Mouse (Mus musculus) adrenal gland, postnatal 4 days (tissue): ENCODE measurements around the gene Olfr49. TPM values are rescaled to one million over a fixed set of nuclear protein-coding genes. Genes with fewer than 3 reads are reported as not detected.

Source experiments
- DNase-seq, 2 experiments: peaks; one replicate each; pipeline ENCODE4 v3.0.0; 2021 to 2022; ENCODE audit warnings: low spot score in 2 of 2, mixed read lengths in 2 of 2
- long read RNA-seq, 2 experiments: library from polyadenylated mRNA; stranded (forward); transcript quantifications; one replicate each; pipeline ENCODE4 v2.0.0; 2021
- total RNA-seq, 2 experiments: library from RNA; stranded (reverse); gene quantifications; 2 replicates each; pipeline ENCODE4 v1.2.3; 2021

The Olfr49 gene
- total RNA-seq = not detected
- long read RNA-seq, experiment 1 = 0 reads
- long read RNA-seq, experiment 2 = 0 reads

- DNase-seq = no peak
Observed at GRCm38 (mm10) chr14:54284839-54285238, at the start of gene Olfr49. Olfr49 (minus strand) TSS chr14:54284939.

DNA sequence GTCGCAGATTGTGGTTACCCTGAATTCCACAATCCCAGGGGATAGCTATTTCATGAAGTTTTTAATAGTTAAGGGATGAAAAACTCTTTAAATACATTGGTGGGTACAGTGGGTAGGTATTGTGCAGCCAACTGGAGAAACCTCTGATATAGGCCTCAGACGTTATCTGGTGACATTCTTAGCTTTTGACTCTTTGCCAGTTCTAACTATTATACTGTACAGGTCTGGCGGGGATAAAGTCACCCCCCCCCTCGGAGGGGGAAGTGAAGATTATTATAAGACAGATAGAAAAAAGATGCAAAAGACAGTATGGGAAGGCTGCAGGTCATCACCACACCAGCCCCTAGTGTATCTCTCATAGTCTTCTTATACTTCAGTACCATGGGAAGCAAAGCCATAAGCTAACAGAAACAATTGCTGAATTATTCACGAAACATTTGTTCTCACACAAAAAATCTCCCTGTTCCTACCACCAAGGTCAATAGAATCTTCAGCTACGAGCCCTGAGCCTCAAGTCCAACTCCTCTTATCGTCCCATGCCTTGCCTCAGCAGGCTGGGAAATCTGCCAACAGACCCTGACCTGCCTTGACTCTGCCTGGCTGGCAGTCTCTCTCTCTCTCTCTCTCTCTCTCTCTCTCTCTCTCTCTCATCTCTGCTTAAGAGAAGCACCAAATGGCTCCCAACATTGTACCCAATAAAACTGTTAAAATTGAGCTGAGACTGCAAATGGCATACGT lies 48.9 kb upstream of the Olfr49 start:
- peak in 1 of 2 experiments; percentile 28 for DNase-seq

DNA sequence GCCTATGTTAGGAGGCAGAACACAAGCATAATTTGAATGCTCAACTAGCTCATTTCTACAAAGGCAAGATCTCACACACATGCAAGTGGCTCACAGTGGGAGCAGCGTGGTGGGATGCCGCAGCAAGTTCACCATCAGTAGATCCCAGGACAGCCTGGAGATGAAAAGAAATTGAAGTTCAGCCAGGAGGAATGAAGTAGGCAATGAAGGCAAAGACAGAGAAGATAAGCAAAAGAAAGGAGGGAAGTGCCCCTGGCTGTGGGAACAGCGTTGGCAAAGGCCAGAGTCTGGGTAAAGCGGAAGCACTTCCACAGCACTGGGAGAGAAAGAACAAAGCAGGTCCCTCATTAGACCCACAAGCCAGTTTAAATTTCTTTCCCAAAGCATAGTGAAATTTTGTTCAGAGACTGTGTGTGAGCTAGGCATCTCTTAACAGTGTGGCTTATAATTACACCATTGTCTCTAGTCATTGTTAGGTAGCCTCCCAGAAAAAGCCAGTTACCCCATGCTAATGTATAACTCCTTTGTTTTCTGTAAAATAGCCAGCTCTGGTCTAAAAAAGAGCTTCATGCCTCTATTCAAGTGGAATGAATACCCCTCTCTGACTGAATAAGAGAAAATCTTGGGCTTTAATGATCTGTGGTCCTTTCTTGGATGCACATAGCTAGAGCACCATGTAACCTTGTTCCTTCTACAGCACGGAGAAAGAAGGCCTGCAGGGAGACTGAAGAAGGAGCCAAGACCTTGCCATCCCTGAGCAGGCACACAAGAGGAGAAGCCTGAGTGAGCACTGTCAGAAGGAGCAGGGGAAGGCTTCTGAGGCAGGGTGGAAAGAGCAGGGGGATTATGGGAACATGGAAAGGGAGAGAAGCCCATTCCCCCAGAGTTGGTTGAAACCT lies 47.7 kb upstream of the Olfr49 start:
- DNase-seq = no peak

GRCm38 (mm10) chr14:54331178-54331577 lies 46.4 kb upstream of the Olfr49 start:
- DNase-seq = no peak

DNA sequence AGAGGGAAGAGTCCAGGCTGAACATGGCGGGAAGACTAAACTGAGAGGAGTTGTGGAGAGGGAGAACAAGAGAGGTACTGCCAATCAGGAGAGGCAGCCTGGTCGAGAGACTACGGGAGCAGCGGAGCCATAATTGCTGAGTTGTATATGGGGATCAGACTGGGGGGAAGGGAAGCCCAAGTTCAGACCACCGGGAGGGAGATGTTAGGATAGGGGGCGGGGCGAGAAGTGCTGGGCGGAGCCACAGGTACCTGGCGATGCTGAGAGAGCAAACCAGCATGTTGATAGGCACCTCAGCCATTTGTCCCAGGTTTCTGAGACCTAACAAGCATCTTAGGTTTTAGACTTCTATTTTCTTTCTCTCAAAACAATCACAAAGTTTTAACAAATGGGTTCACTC lies 44.5 kb upstream of the Olfr49 start:
- DNase-seq = no peak

- DNase-seq = no peak
Observed at GRCm38 (mm10) chr14:54328548-54328947, 43.8 kb upstream of the Olfr49 start.

DNA sequence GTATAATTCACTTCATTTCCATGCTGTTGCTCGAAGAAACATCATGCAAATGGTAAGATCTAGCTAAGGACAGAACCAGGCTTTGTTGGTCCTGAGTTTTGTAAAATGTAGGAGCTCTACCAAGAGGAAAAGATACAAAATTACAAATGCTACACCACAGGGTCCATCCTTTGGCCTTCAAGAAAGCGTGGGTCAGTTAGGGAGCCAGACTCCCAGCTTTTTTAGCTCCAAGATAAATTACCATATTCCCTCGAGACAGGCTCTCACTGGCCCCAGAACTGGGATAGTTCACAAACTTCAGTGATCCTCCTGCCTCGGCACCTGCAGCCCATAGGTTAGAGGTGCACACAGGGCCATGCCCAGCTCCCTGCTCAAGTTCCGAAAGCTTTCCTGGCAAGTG lies 39.7 kb upstream of the Olfr49 start:
- no peak for DNase-seq

DNA sequence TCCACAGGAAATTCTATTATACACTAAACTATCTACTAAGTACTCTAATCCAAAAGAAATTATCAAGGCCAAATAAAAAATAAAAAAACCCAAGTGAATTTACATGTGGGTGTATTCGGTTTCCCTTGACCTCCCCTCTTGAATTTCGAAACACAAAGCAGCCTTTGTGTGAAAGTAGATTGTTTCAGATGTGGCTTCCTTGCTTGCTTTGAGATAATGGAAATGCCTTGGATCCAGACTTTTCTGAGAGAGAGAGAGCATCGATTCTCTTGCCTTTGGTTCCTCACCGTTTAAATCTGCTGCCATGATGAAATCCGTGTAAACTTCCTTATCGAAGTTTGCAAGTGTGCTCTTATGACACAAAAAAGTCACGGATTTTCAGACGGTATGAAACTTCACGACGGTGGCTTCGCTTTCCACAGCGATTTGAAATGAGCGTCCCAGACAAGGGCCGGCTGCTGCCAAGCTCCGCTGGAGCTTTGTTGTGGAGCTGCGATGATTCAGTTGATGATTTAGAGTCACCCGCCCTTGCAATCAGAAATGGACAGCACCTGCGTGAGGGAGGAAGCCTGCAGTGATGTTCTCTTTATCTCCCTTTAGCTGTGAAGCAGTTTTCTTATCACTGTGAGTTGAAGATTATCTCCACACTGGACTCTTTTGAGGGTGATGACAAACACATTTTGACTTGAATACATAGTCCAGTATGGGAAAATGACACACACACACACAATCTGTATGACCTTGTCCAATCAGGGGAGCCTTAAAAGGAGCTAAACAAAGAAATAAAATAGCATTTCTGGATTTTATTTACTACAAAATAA lies 37.0 kb upstream of the Olfr49 start:
- no peak for DNase-seq

DNA sequence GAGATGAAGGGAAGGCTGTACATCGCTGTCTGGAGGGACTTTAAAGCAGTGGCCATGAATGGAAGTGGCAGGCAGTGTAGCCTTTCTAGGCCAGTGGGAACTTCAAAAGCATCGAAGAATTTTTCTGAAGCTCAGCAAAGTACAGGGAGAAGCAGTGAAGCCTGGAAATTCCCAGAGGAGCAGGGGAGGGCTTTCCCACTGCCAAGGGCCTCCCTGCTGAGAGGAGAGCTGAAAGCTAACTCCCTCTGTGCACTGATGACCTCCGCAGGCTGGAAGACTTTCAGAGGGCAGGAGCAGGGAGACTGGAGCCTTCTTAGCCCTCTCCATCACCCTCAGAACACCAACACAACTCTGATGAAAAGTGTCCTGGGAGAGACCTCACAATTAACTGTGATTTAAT lies 27.0 kb upstream of the Olfr49 start:
- DNase-seq = no peak

DNA sequence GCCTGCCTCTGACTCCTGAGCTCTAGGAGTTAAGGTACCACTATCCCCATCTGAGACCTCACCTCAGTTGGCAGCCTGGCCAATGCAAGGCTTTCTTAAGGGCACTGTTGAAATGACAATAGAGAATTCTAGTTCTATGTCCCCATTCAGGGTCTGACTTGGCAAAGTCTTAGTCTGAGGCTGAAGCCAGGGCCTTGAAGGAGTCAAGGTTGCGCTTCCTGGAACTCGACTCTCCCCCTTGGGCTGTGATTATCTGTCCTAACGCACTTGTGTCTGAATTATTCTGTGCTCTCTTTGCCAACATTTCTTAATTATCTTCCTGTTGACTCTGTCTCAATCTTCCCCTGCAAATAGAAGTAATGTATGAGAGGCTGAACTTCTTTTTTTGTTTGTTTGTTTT lies 15.9 kb upstream of the Olfr49 start:
- no peak for DNase-seq

DNA sequence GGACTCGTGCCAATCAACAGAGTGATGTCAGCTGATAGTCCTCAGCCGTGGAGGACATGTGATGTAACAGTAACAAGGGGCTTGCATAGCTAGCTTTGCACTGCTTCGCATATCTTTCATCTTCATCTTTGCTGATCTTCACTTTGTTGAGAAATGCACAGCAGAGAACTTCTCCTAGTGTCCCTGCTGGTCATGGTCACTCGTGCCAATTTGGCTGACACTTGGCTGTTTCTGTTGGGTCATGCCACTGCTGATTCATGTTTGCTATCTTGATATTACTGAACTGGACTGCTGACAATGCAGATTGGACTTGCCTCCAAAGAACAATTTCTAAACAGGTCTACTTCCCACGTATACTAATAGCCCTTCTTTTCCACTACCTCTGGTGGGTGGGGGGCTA lies 15.4 kb upstream of the Olfr49 start:
- DNase-seq = no peak

DNA sequence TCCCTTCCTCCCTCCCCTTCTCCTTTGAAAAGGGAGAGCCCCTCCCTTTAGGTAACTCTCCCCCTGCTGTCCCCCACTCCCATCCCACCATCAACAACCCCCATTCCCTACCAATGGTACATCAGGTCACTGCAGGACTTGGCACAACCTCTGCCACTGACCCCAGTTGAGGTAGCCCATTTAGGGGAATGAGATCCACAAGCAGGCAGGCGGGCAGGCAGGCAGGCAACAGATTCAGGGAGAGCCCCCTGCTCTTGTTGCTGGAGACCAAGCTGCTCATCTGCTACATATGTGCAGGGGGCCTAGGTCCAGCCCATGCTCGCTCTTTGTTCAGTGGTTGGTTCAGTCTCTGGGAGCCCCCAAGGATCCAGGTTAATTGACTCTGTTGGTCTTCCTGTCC lies 8.3 kb downstream of the Olfr49 start:
- DNase-seq = no peak

DNA sequence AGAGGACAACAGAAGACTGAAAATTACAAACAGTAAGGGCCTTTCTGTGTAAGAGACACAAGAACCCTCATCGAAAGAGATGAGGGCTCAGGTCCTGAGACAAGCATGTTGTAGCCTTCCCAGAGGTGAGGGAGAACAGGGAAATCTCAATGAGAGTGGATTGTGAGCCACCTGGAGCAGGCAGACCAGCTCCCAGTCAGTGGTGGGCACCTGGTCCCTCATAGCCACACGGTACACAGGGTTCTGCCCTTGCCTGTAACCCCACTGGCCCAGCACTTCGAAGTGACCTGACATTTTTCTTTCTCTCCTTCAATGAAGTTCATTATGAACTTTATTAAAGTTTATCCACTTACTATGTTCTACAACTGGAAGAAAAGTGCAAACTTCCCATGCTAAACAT lies 12.0 kb downstream of the Olfr49 start:
- DNase-seq = no peak

DNA sequence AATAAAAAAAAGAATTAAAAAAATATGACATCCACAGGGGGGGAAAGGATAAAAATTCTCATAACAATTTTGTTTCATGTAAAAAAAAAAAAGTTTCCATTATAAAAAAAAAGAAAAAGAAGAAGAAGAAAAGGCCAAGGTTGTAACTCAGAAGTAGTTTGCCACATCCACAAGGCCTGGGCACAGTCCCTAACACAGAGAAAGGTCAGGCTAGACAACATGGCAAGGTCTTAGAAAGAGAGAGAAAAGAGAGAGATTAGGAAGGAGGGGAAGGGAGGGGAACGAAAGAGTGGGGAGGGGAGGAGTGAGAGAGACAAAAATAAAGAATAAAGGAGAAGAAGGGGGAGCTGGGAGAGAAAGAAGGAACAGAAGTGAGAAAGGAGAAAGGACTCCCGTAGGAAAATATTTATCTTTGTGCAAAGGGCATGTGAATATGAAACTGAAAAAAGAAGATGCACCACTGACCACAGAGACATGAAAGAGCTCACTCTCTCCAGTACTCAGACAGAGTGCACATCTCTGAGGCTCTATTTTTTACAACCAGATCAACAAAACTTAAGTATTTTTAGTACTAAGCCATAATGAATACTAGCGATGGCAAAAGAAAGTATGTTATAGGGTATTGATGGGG lies 12.6 kb downstream of the Olfr49 start:
- DNase-seq = no peak

DNA sequence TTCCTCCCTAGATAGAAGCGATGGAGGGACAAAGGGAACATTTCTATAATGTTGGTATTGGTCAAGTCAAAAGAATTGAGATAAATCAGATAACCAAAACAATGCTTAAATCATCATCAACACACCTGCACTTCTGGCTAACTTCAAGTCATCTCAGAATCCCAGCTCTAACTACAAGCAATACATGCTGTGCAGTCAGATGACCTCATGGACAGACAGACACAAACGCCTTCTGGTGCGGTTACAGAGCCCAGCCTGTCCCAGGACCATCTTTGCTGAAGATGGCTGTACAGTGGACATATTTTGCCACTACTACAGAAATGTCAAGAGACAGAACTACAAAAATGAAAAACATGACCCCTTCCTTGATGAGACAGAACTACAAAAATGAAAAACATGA lies 14.3 kb downstream of the Olfr49 start:
- no peak for DNase-seq

DNA sequence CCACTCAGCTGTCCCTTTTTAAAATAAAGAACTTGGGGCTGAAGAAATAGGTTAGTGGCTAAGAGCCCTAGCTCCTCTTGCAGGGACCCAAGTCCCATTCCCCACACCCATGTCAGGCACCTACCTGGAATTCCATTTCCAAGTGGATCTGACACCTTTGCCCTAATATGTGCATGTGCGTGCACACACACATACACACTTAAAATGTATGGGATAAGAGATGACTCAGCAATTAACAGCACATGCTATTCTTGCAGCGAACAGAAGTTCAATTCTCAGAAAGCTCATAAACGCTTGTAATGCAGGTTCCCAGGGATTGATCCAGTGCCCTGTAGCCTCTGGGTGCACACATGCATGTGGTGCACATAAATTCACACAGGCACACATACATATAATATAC lies 15.2 kb downstream of the Olfr49 start:
- no peak for DNase-seq

DNA sequence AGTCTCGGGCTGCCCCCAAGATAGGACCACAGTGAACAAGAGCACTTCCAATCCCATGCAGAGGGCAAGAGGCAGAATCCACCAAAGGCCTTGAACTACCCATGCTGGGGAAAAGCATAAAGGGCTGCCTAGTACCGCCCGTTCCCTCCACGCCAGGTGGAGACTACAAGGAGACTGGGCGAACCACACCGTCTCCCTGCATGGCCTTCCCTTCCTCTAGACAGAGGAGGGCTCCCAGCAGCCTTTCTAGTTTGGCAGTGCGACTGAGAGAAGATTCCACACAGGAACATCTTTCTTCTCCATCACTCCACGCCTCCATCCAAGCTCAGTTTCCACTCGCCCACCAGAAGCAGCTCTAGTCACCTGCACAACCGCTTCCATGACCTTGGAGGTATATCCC lies 16.8 kb downstream of the Olfr49 start:
- no peak for DNase-seq

GRCm38 (mm10) chr14:54265951-54266350 lies 18.8 kb downstream of the Olfr49 start:
- no peak for DNase-seq

DNA sequence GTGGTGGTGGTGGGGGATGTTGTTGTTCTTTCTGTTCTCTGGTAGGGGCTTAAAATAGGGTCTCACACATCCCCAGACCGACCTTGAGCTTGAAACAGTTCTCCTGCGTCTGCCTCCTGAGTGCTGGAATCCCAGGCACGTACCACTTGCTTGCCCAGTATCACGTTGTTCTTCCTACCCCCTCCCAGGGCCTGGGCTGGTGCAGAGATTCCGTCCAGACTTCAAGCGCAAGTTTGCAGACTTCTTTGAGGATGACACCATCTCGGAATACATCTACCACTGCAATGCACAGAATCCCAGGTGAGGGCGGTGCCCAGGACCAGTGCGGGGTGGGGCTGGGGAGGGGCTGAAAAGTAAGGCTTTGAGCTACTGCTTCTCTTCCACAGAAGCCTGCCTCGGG lies 19.6 kb downstream of the Olfr49 start:
- DNase-seq = no peak

GRCm38 (mm10) chr14:54264231-54264630 lies 20.5 kb downstream of the Olfr49 start:
- DNase-seq = no peak

GRCm38 (mm10) chr14:54263099-54263498 lies 21.6 kb downstream of the Olfr49 start:
- DNase-seq = no peak
